Mouse (Mus musculus): ENCODE measurements around the gene Amt. TPM values are rescaled to one million over a fixed set of nuclear protein-coding genes. Genes with fewer than 3 reads are reported as not detected.
"Not testable (repeated sequence)": the region's sequence is repeated elsewhere in the genome, so short reads cannot be mapped to it uniquely, and the experiment has no call there.

The Amt gene
- 1 to 10 TPM; 5.4 to 7.0 TPM for total RNA-seq (2021)
- long read RNA-seq, experiment 1, partial matches to known transcripts: 0 of 2 reads
- long read RNA-seq, experiment 1, other reads (novel, unspliced or antisense): 1 of 2 reads
- long read RNA-seq, experiment 2: 0 reads

DNA sequence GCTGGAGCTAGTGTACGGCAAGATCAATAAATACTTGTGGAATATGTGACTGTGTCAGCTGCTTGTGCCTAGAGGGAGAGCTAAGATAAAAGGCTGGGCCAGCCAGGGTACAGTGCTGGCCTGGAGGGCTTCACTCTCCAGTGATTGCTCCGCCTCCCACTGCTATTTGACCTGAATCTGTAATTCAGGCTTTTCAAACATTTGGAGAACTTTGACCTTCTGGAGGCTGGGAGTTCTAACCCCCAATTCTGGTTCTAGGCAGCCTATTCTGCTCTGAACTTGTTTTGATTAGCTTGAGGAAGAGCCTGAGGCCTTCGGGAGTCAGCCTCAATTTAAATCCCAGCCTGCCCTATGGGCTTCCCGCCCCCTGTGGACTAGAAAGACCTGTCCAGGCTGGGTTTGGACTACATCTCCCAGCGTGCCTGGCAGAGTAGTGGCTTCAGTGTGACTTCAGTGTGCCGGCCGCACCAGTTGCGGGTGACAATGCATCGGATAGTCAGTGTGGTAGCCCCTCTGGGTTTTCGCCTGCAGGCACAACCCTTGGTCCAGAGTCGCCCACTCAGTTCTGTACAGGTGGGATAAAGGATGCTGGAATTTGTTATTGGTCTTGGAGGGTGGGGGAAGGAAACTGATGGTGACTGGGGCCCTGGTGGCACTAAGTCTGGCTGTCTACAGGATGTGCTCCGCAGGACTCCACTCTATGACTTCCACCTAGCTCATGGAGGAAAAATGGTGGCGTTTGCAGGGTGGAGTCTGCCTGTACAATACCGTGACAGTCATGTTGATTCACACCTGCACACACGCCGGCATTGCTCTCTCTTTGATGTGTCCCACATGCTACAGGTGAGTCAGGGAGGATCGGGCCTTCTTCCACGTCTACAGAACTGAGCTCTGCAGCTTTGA, at the start of gene Amt:
Gene Amt, plus strand, starts transcription at position 401 of the 903 bp plus-strand sequence.
- DNase-seq: no peak
- intact Hi-C loops (cut with DNase I): loop anchor here (10.0 kb wide), 1 partner anchor 392 kb away; the partner anchor contains the start of gene Mst1r

DNA sequence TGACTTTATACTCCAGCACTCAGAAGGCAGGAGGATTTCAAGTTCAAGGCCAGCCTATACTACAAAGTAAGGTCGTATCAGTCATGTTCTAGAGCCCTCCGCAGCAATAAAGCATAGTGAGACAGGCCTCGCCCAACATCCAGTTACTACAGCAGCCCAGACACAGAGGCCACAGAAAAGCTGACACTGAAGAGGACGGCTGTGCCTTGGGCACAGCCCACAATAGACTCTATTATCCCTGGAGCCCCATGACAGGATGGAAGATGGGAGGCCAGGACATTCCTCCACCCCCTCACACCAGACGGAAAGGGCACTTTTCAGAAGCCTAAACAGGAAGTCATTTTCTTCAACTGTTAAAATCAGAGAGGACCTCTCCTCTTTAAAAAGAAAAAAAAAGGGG, 47.7 kb upstream of the Amt start:
- no peak for DNase-seq
- intact Hi-C loops (cut with DNase I): loop anchor here (5.0 kb wide), 2 partner anchors 33 to 42 kb away; no protein-coding TSS in a partner anchor

DNA sequence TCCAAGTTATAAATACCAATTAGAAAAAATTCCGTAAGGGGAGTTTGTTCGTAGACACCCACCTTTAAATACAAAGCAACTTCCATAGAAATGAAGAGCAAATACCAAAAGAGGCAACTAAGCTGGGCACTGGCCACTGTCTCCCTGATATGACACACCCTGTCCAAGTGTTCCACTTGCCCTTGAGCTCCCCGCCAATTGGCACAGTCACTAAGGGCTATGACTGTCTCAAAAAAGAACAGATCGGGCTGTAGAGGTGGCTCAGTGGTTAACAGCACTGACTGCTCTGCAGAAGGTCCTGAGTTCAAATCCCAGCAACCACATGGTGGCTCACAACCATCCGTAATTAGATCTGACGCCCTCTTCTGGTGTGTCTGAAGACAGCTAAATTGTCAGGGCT, 44.8 kb upstream of the Amt start:
- DNase-seq: peak; percentile 51 to 68
- intact Hi-C loops (cut with DNase I): no loop called here

DNA sequence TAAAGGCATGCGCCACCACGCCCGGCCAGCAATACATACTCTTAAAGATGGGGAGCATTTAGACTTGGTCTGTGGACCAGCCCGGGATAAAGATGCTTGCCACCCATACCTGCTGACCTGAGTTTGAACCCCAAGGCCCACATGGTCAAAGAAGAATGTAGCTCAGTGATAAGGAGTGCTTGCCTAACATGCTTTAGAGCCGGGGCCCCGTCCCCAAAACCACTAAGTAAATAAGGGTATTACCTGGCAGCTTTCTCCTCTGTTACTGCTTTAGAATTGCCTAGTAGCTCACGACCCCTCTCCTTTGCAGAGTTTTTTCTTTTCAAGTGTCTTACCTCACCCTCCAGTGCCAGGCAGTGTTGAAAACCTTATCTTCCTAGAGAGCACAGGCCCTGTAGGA, 43.9 kb upstream of the Amt start:
- intact Hi-C loops (cut with DNase I): no loop called here
- DNase-seq: no peak

DNA sequence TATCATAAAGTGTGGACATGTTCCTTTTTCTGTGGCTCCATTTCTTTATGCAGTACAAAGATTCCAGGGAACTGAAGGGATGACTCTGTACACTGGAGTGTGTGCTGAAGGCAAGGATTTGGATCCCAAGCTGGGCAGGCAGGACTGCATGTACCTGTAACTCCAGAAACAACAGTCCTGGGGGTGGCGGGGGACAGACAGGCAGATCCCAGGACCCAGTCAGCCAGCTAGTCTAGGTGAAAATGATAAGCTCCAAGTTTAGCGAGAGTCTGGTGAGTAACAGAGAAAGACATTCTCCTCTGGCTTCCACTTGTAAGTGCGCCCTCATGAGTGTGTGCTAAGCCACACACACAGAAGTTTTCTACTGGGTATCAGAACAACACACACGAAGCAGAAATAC, 36.1 kb upstream of the Amt start:
- intact Hi-C loops (cut with DNase I): loop anchor here (5.0 kb wide), 1 partner anchor 48 kb away; no protein-coding TSS in a partner anchor
- no peak for DNase-seq

DNA sequence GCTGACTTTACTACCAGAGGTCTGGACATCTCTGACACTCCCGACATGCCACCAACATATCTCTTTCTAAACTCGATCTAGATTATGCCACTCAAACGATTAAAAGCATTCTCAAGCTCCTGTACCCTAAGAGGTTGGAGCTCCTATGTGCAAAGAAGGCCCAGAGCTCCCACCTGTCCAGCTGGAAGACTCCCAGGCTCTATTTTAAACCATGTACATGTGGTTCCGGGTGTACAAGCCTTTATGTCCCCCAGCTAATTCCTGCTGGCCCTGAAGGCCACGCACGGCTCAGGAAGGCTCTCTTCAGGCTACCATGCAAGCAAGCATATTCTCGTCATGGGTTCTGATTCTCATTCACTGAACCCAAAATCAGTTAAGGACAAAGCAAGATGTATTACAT, 34.8 kb upstream of the Amt start:
- DNase-seq: peak in 1 of 2 experiments; percentile 39
- intact Hi-C loops (cut with DNase I): loop anchor here (5.0 kb wide), 1 partner anchor 50 kb away; no protein-coding TSS in a partner anchor

DNA sequence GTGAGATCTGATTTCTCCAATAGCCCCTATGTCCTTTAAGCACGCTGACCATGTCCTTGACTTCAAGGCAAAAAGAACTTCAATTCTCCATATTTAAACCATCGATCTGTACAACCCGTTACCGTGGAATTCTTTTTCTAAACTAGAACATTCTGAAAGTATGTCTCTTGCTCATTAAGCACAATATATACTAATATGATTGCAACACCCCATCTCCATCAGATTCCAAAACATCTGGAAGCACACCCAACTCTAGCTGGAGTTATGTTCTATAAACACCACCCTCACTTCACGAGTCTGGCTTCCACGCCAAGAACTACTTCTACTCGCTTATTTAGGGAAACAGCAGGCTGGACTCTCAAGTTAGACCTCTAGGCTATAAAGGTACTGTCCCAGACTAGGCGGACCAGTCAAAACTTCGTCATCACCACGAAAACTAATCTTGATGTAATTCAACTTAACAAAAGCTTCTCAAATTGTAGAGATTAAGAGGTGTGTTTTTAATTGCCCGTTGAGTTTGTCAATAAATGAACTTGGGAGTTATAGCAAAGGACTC, 34.1 kb upstream of the Amt start:
- DNase-seq: peak; percentile 26 to 45

DNA sequence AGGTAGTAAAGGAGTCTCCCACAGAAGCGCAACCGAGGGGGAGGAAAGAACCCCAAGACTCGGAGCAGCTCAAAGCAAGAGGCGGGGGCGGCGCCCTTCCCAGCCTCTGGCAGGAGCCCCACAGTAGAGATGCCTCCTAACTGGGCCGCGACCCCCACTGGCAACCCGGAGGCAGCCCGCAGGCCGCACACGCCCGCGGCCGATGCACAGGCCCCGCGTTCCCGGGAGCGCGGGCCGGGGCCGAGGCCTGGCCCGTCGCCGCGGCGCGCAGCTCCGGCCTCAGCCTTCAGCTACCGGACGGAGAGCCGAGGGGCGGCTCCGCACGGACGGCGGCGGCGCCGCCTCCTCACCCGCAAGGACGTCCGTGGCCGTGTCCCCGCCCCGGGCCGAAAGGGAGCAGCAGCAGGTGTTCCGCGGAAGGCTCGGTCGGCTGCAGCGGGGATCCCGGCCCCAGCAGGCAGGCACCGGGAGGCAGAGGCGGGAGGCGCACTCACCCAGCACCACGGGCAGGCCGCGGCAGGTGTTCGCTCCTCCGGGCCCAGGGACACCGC, 33.4 kb upstream of the Amt start:
- intact Hi-C loops (cut with DNase I): loop anchor here (5.0 kb wide), 1 partner anchor 51 kb away; no protein-coding TSS in a partner anchor
- DNase-seq: peak in 1 of 2 experiments; percentile 43

More for the DNA sequence above, 34.1 kb upstream of the Amt start:
- intact Hi-C loops (cut with DNase I): loop anchor here (5.0 kb wide), 1 partner anchor 50 kb away; no protein-coding TSS in a partner anchor

DNA sequence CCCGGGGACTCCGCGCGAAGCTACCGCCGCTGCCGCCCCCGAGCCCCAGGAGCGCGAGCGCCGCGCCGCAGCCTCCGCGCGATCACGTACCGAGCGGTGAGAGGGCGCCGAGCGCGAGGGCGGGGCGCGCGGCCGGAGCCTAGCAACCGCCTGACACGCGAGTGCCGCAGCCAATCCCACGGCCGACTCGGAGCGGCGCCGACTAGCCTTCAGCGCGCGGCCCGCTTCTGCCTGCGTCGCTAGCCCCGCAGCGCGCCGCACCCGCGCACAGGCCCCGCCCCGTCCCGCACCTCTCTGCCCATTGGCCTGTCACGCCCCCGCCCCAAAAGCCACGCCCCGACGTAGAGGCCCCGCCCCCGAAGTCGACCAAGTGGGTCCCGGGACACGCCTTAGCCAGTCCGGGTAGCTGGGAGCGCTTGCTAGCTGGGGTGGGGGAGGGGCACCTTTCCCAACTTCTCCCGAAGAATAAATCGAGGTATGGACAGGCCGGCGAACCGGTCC, 32.9 kb upstream of the Amt start, which contains the start of gene Dag1:
Gene Dag1, minus strand, starts transcription at position 269 of the 501 bp plus-strand sequence.
- intact Hi-C loops (cut with DNase I): loop anchor here (2.0 to 5.0 kb wide), 2 partner anchors 17 to 51 kb away; no protein-coding TSS in a partner anchor
- DNase-seq: peak; percentile 99 to 100

DNA sequence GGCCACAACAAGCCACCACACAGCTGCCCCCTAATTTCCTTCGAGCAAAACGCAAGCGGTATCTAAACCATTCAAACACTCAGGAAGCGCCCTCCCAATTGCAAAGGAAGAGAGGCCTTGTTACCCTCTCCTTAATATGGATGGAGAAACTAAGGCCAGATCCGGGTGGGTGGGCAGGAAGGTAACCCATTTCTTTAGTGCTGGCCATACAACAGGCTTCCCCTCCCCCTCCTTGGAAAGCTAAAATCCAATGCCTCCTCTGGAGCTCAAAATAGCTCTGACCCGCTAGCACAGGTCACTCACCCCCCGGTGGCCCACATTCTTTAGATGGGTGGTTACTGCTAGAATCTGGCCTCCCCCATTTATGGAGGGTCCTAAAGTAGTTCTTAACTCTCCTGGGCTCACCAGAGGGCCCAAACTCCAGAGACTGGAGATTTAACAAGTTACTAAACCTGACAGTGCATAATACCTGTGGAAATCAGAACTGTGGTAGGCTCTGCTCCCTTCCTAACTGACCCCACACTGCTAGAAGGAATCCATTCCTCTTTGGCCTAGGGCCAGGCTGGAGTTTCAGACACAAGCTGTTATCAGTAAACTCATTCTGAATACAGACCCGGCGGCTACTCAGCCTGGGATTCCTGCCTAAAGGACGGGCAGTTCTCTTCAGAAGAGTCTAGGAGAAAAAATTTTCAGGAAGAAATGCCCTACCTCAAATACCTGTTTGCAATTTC, 32.3 kb upstream of the Amt start:
- peak; percentile 72 to 78 for DNase-seq
- intact Hi-C loops (cut with DNase I): loop anchor here (2.0 to 5.0 kb wide), 2 partner anchors 16 to 52 kb away; no protein-coding TSS in a partner anchor

DNA sequence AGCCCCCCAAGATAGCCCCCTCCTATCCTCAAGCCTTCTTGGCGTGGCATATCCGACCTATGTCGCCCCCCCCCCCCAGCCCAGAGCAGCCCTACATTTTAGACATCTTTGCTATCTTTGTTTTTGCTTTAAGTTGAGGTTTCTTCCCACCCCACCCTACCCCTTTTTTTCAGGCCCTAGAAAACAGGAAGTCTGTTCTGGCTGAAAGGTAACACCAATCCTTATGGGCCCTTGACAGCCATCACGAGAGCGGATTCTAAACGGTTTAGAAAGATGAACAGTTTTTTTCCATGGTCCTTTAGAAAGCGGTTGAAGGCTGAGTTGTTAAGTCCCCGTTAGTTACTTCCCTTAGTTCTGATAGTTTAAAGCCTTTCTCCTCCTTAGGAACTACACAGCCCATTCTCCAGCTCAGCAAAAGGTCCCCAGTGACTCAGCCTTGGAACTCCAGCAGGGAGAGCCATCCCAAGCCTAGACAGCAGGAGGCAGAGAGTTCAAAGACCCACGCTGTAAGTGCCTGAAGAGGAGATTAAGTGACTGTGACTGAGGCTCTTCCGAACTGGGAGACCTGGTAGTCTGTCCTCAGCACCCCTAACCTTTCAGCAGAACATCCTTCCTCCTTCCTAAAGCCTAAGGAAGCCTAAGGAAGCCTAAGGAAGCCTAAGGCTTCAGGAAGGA, 30.3 kb upstream of the Amt start:
- no peak for DNase-seq
- intact Hi-C loops (cut with DNase I): no loop called here

DNA sequence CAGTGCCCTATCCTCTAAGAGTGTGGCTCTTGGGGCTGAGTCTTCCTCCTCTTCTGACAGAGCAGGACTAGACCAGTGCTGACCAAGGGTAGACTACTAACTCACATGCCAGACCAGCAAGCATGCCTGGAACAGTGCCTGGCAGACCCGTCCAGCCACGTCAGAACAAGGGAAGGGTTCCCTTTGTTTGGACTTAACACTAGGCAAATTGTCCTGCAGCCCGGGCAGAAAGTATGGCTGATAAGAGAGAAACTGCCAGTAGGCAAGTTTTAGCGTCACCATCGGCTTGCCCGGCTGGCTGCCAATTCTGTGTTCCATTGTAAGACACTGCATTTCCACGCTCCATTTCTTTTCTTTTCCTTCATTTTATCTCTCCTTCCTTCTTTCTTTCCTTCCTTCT, 29.0 kb upstream of the Amt start:
- DNase-seq: peak; percentile 59 to 67
- intact Hi-C loops (cut with DNase I): no loop called here

DNA sequence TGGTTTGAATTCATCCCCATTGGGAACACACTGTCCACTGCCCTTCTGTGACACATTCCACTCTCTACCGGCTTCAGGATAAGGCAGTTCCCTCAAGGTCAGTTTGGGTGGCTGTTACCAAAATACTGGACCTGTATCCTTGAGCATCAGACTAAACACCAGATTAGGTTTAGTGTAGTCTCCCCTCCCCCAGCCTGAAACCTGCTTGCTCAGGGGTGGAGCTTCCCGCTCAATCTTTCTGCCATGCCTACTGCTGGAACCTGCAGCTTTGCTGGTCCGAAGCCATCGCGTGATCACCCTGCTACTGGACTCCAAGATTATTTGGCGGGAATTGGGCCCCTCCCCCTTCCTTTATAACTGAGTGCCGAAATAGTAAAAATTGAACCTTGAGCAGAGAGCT, 28.0 kb upstream of the Amt start:
- DNase-seq: peak; percentile 26 to 43
- intact Hi-C loops (cut with DNase I): not testable (repeated sequence)

DNA sequence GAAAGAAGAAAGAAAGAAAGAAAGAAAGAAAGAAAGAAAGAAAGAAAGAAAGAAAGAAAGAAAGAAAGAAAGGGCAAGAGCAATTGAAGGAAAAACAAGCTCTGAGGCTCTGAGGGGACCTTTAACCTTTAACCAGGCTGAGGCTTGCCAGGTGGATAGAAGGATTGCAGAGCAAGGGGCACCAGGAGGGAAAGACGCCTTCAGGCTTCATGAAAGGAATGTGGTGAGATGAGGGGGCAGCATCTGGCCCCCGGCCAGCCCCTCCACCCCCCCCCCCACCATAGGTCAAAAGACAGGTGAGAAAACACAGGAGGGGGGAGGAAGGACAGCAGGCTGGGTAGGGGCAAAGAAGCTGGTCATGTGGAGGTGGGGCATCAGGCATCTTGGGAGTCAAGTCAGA, 24.7 kb upstream of the Amt start:
- no peak for DNase-seq
- intact Hi-C loops (cut with DNase I): no loop called here

DNA sequence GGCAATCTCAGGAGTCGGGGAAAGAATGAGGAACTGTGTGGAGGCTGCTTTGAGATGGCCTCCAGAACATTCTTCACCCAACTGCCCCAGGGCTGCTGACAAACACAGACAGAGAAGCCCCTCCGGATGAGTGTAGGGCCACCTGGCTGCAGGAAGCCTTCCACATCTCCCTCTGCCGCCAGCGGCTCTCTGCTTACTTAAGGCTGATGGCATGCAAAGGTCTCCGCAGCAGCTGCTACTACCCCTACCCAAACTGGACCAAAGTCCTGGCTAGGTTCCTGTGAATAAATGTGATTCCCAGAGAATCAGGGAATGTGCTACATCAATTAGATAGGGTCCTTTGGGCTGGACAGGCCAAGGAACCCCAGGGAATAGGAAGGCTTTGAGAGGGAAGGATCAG, 24.0 kb upstream of the Amt start:
- intact Hi-C loops (cut with DNase I): no loop called here
- no peak for DNase-seq

DNA sequence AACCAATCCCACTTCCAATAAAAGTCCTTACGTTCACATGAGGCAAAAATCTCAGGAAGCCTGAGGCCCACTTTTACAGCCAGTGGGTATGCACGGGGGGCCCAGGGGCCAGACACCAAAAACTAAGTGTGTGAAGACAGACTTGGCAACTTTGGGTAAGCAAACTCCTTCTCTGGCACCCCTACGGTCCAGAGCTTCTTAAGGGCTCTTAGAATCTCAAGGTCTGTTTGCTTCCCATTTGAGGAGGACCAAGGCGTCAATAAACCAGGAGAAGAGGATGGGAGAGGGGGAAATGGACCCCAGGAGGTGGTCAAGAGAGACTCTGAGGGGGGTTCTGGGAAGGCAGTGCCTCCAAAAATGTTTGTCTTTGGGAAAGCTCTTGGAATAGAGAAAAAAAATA, 23.2 kb upstream of the Amt start:
- intact Hi-C loops (cut with DNase I): no loop called here

DNA sequence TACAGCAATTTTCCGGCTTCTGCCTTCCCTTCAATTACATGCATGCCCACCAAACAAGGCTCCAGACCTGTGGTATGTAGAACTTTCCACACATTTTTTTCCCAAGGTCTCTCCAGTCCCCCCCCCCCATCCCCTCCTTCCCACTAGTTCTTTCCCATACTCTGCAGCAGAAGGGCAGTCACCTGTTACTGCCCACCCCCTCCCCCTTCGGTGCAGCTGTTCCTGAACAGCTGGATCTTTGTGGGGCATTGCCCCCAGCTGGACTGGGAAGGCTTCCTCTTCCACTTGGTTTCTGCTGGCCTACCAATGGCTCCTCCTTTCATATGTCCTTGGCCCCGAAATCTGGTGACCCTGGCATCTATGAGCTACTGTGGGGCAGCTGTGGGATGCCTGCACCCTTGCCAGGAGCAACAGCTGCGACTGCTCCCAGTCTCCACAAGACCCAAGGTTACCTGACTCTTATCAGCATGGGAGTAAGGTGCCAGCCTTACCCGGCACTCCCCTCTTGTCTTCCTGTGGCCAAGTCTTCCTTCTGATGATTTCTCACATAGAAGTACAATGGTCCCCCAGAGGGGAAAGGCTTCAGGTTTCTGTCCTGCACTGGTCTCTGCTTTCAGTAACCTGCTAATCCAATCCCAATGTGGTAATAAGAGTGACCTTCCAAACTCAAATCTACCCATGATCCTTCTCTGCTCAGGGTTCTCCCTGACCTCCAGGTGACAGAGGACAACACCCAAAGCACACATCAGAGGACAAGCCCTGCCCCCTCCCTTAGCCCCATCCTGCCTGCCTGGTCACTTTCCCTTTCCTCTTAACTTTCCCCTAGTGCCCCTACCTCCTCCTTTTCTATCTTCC, 21.9 kb upstream of the Amt start:
- no peak for DNase-seq
- intact Hi-C loops (cut with DNase I): no loop called here

More for the DNA sequence above, 23.2 kb upstream of the Amt start:
- DNase-seq: no peak

DNA sequence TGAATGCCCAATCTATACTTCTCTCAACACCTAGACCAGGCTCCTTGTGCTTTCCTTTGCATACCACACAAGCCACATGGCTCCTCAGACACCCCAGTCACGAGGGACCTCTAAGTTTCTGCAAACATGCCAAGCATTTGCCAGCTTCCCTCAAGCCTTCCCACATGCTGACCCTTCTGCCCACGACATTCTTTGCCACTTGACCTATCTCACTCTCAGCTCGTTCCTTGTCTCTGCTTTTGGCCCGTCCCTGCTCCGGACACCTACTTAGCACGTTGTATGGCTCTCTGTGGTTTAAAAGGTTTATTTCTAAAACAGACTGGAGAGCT, 21.4 kb upstream of the Amt start:
- intact Hi-C loops (cut with DNase I): no loop called here
- no peak for DNase-seq
